Mouse (Mus musculus): ENCODE data around the gene Eva1a. TPM values are rescaled to one million over a fixed set of nuclear protein-coding genes. Genes with fewer than 3 reads are reported as not detected.

Gene Eva1a
- polyA plus RNA-seq (2012; rRNA removed) = 14.9 and 15.2 TPM in 2 replicates

GRCm38 (mm10) chr6:82040834-82041487 lies at the start of gene Eva1a:
Gene Eva1a (plus strand): TSS chr6:82041043.
- Histone ChIP-seq H3K27ac (ENCODE audit: insufficient read depth, low read length) (no peak within 1 kb of the TSS), H3K27me3 (ENCODE audit: control insufficient read depth, insufficient read depth, low read length) (no peaks in the 10 kb centered on the region; the same call in 1 of the 2 replicates), H3K4me1 (ENCODE audit: control insufficient read depth, insufficient read depth, low read length) (no peaks in the 10 kb centered on the region; the same call in 1 of the 2 replicates), H3K4me3 (replicated peaks; ENCODE audit: insufficient read depth, low read depth, low read length) (peak within 1 kb of the TSS; percentile 53)
- 24% methylated on average over 11 of the region's 11 CpGs for WGBS
- TF ChIP-seq CTCF (IDR thresholded peaks at IDR 0.05; ENCODE audit: borderline replicate concordance, insufficient read depth, low read depth, low read length) = no peak
- TF ChIP-seq POLR2A (IDR thresholded peaks at IDR 0.05; ENCODE audit: borderline replicate concordance, insufficient read depth, low read length) = no peak
- no peak for DNase-seq

DNA sequence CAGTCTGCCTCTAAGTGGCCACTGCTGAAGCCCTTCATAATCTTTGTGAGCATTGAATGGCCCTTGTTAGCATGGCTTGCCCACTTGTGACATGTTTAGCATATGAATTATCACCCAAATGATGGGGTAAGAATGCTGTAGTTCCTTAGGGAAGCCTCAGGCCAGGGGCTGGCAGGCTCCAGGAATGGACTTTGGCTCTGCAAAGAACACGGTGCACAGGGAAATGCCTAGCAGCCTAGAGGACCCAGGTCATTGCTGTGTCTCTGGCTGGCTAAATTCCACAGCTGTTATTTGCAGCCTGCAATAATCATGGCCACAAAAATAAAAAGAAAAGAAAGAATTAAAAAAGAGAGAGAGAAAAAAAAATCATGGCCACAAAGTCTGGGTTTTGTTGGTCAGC lies 28.5 kb upstream of the Eva1a start:
- Histone ChIP-seq H3K4me3 (replicated peaks; ENCODE audit: insufficient read depth, low read depth, low read length) (no peak overlapping the region), H3K27ac (ENCODE audit: insufficient read depth, low read length) (no peak overlapping the region), H3K4me1 (ENCODE audit: control insufficient read depth, insufficient read depth, low read length) (no peaks in the 10 kb centered on the region), H3K27me3 (ENCODE audit: control insufficient read depth, insufficient read depth, low read length) (no peaks in the 10 kb centered on the region)
- WGBS = 50% methylated on average over 1 of the region's 1 CpGs
- no peak for DNase-seq
- TF ChIP-seq POLR2A (IDR thresholded peaks at IDR 0.05; ENCODE audit: borderline replicate concordance, insufficient read depth, low read length) = no peak
- TF ChIP-seq CTCF (IDR thresholded peaks at IDR 0.05; ENCODE audit: borderline replicate concordance, insufficient read depth, low read depth, low read length) = no peak

DNA sequence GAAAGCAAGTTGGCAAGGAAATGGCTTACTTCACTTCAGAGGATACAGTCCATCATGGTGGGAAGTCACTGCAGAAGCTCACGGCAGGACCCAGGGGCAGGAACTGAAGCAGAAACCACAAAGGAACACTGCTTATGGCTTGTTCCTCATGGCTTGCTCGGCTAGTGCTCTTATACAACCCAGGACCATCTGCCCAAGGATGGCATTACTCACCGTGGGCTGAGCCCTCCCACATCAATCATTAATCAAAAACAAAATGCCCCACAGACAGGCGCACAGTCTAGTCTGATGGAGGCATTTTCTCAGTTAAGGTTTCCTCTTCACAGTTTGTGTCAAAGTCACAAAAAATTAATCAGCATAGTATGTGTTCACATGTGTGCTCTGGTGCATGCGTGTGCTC lies 19.8 kb upstream of the Eva1a start:
- no peak for DNase-seq
- TF ChIP-seq CTCF (IDR thresholded peaks at IDR 0.05; ENCODE audit: borderline replicate concordance, insufficient read depth, low read depth, low read length) (no peak), POLR2A (IDR thresholded peaks at IDR 0.05; ENCODE audit: borderline replicate concordance, insufficient read depth, low read length) (no peak)
- Histone ChIP-seq H3K27ac (ENCODE audit: insufficient read depth, low read length) (no peak overlapping the region), H3K27me3 (ENCODE audit: control insufficient read depth, insufficient read depth, low read length) (no peaks in the 10 kb centered on the region), H3K4me3 (replicated peaks; ENCODE audit: insufficient read depth, low read depth, low read length) (no peak overlapping the region), H3K4me1 (ENCODE audit: control insufficient read depth, insufficient read depth, low read length) (no peaks in the 10 kb centered on the region)
- 78% methylated on average over 5 of the region's 5 CpGs for WGBS

DNA sequence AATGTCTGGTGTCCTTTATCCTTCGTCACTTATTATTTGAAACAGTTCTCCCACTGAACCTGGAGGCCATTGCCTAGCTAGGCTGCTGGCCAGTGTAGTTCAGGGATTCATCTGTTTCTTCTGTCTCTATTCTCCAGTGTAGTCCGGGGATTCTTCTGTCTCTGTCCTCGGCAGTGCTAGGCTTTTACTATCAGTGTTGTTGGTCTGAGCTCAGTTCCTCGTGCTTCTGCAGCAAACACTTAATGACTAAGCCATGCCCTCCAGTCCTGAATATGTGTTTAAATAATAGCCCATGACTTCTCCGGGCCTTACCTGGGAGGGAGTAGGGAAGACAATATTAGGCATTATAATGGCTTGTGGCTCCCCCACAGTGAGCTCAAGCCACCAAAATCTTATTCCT lies 19.3 kb upstream of the Eva1a start:
- no peak overlapping the region for H3K4me3 ChIP-seq (replicated peaks; ENCODE audit: insufficient read depth, low read depth, low read length)
- 86% methylated on average over 5 of the region's 5 CpGs for WGBS
- no peaks in the 10 kb centered on the region for H3K4me1 ChIP-seq (ENCODE audit: control insufficient read depth, insufficient read depth, low read length)
- DNase-seq = no peak
- H3K27me3 ChIP-seq (ENCODE audit: control insufficient read depth, insufficient read depth, low read length) = no peaks in the 10 kb centered on the region
- TF ChIP-seq POLR2A (IDR thresholded peaks at IDR 0.05; ENCODE audit: borderline replicate concordance, insufficient read depth, low read length) = no peak
- no peak for TF ChIP-seq CTCF (IDR thresholded peaks at IDR 0.05; ENCODE audit: borderline replicate concordance, insufficient read depth, low read depth, low read length)
- H3K27ac ChIP-seq (ENCODE audit: insufficient read depth, low read length) = no peak overlapping the region

- 36% methylated on average over 19 of the region's 19 CpGs for WGBS
- TF ChIP-seq POLR2A (IDR thresholded peaks at IDR 0.05; ENCODE audit: borderline replicate concordance, insufficient read depth, low read length) (no peak), CTCF (IDR thresholded peaks at IDR 0.05; ENCODE audit: borderline replicate concordance, insufficient read depth, low read depth, low read length) (no peak)
- no peak overlapping the region for H3K4me3 ChIP-seq (replicated peaks; ENCODE audit: insufficient read depth, low read depth, low read length)
- no peaks in the 10 kb centered on the region for H3K27me3 ChIP-seq (ENCODE audit: control insufficient read depth, insufficient read depth, low read length)
- no peak for DNase-seq
- H3K27ac ChIP-seq (ENCODE audit: insufficient read depth, low read length) = no peak overlapping the region
- no peaks in the 10 kb centered on the region for H3K4me1 ChIP-seq (ENCODE audit: control insufficient read depth, insufficient read depth, low read length)
Observed at GRCm38 (mm10) chr6:82029611-82030510, 11.0 kb upstream of the Eva1a start.

GRCm38 (mm10) chr6:82030511-82030884 lies 10.3 kb upstream of the Eva1a start:
- TF ChIP-seq CTCF (IDR thresholded peaks at IDR 0.05; ENCODE audit: borderline replicate concordance, insufficient read depth, low read depth, low read length) = no peak
- no peak for TF ChIP-seq POLR2A (IDR thresholded peaks at IDR 0.05; ENCODE audit: borderline replicate concordance, insufficient read depth, low read length)
- Histone ChIP-seq H3K27me3 (ENCODE audit: control insufficient read depth, insufficient read depth, low read length) (no peaks in the 10 kb centered on the region), H3K4me1 (ENCODE audit: control insufficient read depth, insufficient read depth, low read length) (no peaks in the 10 kb centered on the region), H3K4me3 (replicated peaks; ENCODE audit: insufficient read depth, low read depth, low read length) (no peak overlapping the region), H3K27ac (ENCODE audit: insufficient read depth, low read length) (no peak overlapping the region)
- 75% methylated on average over 8 of the region's 8 CpGs for WGBS
- no peak for DNase-seq

DNA sequence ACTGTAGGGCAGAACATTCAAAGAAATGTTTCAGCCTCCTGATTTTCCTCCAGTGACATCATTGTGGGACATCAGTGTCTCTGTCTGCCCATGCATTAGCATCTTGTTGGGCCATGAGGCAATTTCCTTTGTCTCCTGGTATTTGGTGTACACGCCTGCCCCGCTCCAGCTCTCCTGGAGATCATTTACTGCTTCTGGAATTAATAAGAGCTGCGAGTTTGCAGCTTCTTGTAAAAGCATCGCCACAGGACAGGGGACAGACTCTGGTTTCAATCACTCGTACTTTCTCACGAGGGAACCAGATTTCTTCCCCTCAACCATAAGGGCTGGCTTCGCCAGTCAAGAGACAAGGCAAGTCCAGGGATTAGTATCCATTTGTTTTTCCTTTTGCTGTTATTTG lies 3.6 kb upstream of the Eva1a start:
- Histone ChIP-seq H3K4me1 (ENCODE audit: control insufficient read depth, insufficient read depth, low read length) (no peaks in the 10 kb centered on the region; the same call in 1 of the 2 replicates), H3K4me3 (replicated peaks; ENCODE audit: insufficient read depth, low read depth, low read length) (no peak overlapping the region), H3K27me3 (ENCODE audit: control insufficient read depth, insufficient read depth, low read length) (no peaks in the 10 kb centered on the region; the same call in 1 of the 2 replicates), H3K27ac (ENCODE audit: insufficient read depth, low read length) (no peak overlapping the region)
- WGBS = 73% methylated on average over 7 of the region's 7 CpGs
- TF ChIP-seq POLR2A (IDR thresholded peaks at IDR 0.05; ENCODE audit: borderline replicate concordance, insufficient read depth, low read length) (no peak), CTCF (IDR thresholded peaks at IDR 0.05; ENCODE audit: borderline replicate concordance, insufficient read depth, low read depth, low read length) (no peak)
- no peak for DNase-seq
